Mouse (Mus musculus) neural tube, embryonic 11.5 days (tissue): ENCODE measurements around the gene Tsen2. TPM values are rescaled to one million over a fixed set of nuclear protein-coding genes. Genes with fewer than 3 reads are reported as not detected.

ENCODE experiments used
- ATAC-seq: fragments of 200-750 bp; cut with Nextera tagmentation; 2 replicates; pipeline ENCODE4 v1.8.0; 2017; ENCODE audit warnings: moderate number of reproducible peaks, mild to moderate bottlenecking, moderate TSS enrichment, moderate library complexity; ENCODE audit not compliant: insufficient read depth, low FRiP score, low TSS enrichment
- DNase-seq: peaks from one replicate; pipeline ENCODE4 v3.0.0-alpha.2; 2015; ENCODE audit warnings: low spot score
- H3K27ac ChIP-seq: fragments of 300-500 bp; sonication (generic); 2 replicates; pipeline ENCODE4 v1.5.1; 2014; ENCODE audit warnings: low read depth, mild to moderate bottlenecking, low read length
- H3K27me3 ChIP-seq: fragments of 300-500 bp; sonication (generic); 2 replicates; pipeline ENCODE4 v1.6.1; 2014; ENCODE audit warnings: mild to moderate bottlenecking, low read length, mixed read lengths; ENCODE audit not compliant: control insufficient read depth, insufficient read depth
- H3K36me3 ChIP-seq: fragments of 300-500 bp; sonication (generic); 2 replicates; pipeline ENCODE4 v1.6.1; 2014; ENCODE audit warnings: mild to moderate bottlenecking, low read length, moderate library complexity, mixed read lengths; ENCODE audit not compliant: control insufficient read depth, insufficient read depth
- H3K4me1 ChIP-seq: fragments of 300-500 bp; sonication (generic); 2 replicates; pipeline ENCODE4 v1.6.1; 2014; ENCODE audit warnings: low read length, mixed read lengths; ENCODE audit not compliant: control insufficient read depth, insufficient read depth
- H3K4me2 ChIP-seq: fragments of 300-500 bp; sonication (generic); 2 replicates; pipeline ENCODE4 v1.6.1; 2014; ENCODE audit warnings: low read depth, mild to moderate bottlenecking, moderate library complexity
- H3K4me3 ChIP-seq: fragments of 300-500 bp; sonication (generic); 2 replicates; pipeline ENCODE4 v1.5.1; 2014; ENCODE audit warnings: low read depth, low read length
- H3K9ac ChIP-seq: fragments of 300-500 bp; sonication (generic); 2 replicates; pipeline ENCODE4 v1.6.1; 2014; ENCODE audit warnings: mild to moderate bottlenecking, low read length
- H3K9me3 ChIP-seq: fragments of 300-500 bp; sonication (generic); 2 replicates; pipeline ENCODE4 v1.6.1; 2016; ENCODE audit warnings: low read length; ENCODE audit not compliant: control insufficient read depth
- WGBS: fragments of 180-500 bp; shearing (Covaris S2); extraction: QIAGEN DNeasy Blood & Tissue Kit; methylation state at CpG from one replicate; pipeline ENCODE4 v1.1.7; 2014; 5-methylcytosine and 5-hydroxymethylcytosine counted together
- polyA plus RNA-seq: library from polyadenylated mRNA; unstranded; fragments of >200 nt; fragmentation: Nextera tagmentation; extraction: Ambion mirVana; gene quantifications from 2 replicates; pipeline ENCODE4 v1.2.1, GENCODE M21; 2014

Tsen2 gene
- polyA plus RNA-seq, 1 experiment from 2014 or later: 30.5 TPM

GRCm38 (mm10) chr6:115583430-115584125 is 39.1 kb downstream of the Tsen2 start:
- Histone ChIP-seq H3K36me3 (no peaks in the 10 kb centered on the region), H3K4me2 (no peak overlapping the region), H3K27ac (no peak overlapping the region), H3K9ac (no peak overlapping the region), H3K9me3 (no peaks in the 10 kb centered on the region), H3K27me3 (no peaks in the 10 kb centered on the region), H3K4me3 (no peak overlapping the region), H3K4me1 (no peaks in the 10 kb centered on the region)
- ATAC-seq: no peak
- DNase-seq: no peak
- WGBS: 85% methylated on average over 6 of the region's 6 CpGs

GRCm38 (mm10) chr6:115584176-115584575 is 39.7 kb downstream of the Tsen2 start:
- no peak for DNase-seq
- no peaks in the 10 kb centered on the region for H3K4me1 ChIP-seq
- H3K9ac ChIP-seq: no peak overlapping the region
- H3K36me3 ChIP-seq: no peaks in the 10 kb centered on the region
- H3K4me2 ChIP-seq: no peak overlapping the region
- no peak overlapping the region for H3K27ac ChIP-seq
- no peak for ATAC-seq
- WGBS: 82% methylated on average over 3 of the region's 3 CpGs
- no peaks in the 10 kb centered on the region for H3K27me3 ChIP-seq
- H3K9me3 ChIP-seq: no peaks in the 10 kb centered on the region
- no peak overlapping the region for H3K4me3 ChIP-seq

- Histone ChIP-seq H3K27ac (no peak overlapping the region), H3K4me3 (no peak overlapping the region), H3K36me3 (no peaks in the 10 kb centered on the region), H3K4me2 (no peak overlapping the region), H3K4me1 (no peaks in the 10 kb centered on the region), H3K27me3 (no peaks in the 10 kb centered on the region), H3K9me3 (no peaks in the 10 kb centered on the region), H3K9ac (no peak overlapping the region)
- WGBS: 88% methylated on average over 10 of the region's 10 CpGs
- no peak for ATAC-seq
- DNase-seq: no peak
These were observed 41.9 kb downstream of the Tsen2 start for GRCm38 (mm10) chr6:115586321-115586720.

DNA sequence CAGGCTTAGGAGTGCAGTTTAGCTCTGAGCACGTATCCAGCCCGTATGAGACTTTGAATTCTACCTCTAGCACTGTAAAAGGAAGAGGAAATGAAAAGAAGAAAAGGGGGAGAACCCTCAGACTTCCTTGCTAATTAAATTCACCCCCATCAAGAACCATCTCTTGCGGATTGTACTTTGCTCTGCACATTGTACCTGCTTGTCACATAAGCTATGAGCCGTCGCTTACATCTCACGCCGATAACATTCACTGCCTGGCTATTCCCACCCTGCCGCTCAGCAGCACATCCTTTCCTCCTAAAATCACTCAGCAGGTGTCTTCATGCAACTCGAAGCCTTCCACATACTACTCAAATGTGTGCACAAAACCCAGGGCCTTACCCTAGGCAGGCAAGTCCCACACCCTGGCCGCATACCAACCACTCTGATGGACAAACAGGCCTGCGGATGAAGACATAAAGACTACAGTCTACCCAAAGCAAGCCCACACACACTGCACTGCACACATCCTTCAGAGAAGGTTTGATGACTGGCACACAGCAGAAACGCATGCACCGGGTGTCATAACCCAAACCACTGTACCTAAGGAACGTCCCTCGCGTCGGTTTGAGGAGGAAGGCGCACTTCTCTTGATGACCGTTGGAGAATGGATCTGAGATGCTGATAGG is 47.4 kb downstream of the Tsen2 start:
- no peak overlapping the region for H3K9ac ChIP-seq
- ATAC-seq (no peak), DNase-seq (no peak)
- 89% methylated on average over 19 of the region's 19 CpGs for WGBS
- no peaks in the 10 kb centered on the region for H3K36me3 ChIP-seq
- H3K9me3 ChIP-seq: no peaks in the 10 kb centered on the region
- no peak overlapping the region for H3K4me2 ChIP-seq
- H3K27ac ChIP-seq: no peak overlapping the region
- H3K4me3 ChIP-seq: no peak overlapping the region
- no peaks in the 10 kb centered on the region for H3K27me3 ChIP-seq
- no peaks in the 10 kb centered on the region for H3K4me1 ChIP-seq

DNA sequence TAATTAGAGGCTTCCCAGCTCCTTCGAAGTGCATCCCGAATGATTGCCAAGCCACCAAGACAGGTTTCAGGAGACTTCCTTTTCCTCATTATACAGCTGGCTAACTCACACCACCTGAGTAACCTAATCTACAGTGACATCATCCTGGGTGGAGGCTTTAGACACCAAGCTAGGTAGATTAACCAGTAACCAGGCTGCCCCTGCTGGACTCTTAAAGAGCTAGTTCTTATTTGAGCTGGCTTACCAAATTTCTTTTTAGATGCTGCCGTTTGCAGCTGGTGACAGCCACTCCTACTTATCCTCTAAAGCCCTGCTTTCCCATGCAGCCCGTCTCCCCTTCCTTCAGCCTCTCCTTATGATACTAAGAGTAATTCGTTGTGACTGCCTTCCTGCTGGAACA is 48.0 kb downstream of the Tsen2 start, which contains the start of gene Mkrn2os:
TSS of gene Mkrn2os (minus strand) at position 119 of the 400 bp plus-strand sequence.
- no peak within 1 kb of the TSS for H3K27ac ChIP-seq
- no peak for ATAC-seq
- WGBS: 66% methylated on average over 5 of the region's 5 CpGs

DNA sequence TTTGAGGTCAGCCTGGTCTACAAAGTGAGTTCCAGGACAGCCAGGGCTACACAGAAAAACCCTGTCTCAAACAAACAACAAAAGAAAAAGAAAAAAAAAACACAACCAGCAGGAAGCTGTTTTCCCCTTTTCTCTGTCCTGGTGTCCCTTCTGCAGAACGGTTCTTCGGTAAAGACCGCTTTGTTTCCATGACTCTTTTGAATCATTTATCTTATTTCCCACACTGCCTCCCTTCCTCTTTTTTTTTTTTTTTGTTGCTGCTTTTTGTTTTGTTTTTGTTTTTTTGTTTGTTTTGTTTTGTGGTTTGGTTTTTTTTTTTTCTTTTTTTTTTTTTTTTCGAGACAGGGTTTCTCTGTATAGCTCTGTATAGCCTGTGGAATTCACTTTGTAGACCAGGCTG is 48.8 kb downstream of the Tsen2 start:
- ATAC-seq: no peak
- Histone ChIP-seq H3K4me1 (no peaks in the 10 kb centered on the region), H3K27ac (no peak overlapping the region), H3K4me2 (no peak overlapping the region), H3K4me3 (no peak overlapping the region), H3K9me3 (no peaks in the 10 kb centered on the region), H3K9ac (no peak overlapping the region), H3K27me3 (no peaks in the 10 kb centered on the region), H3K36me3 (no peaks in the 10 kb centered on the region)
- DNase-seq: no peak
- 90% methylated on average over 4 of the region's 4 CpGs for WGBS

More for the DNA sequence above, 48.0 kb downstream of the Tsen2 start, which contains the start of gene Mkrn2os:
- no peaks in the 10 kb centered on the region for H3K9me3 ChIP-seq
- H3K36me3 ChIP-seq: no peaks in the 10 kb centered on the region
- no peak for DNase-seq
- no peaks in the 10 kb centered on the region for H3K4me1 ChIP-seq
- no peak within 1 kb of the TSS for H3K9ac ChIP-seq
- no peak within 1 kb of the TSS for H3K4me2 ChIP-seq
- H3K27me3 ChIP-seq: no peaks in the 10 kb centered on the region
- H3K4me3 ChIP-seq: no peak within 1 kb of the TSS

- ATAC-seq (no peak), DNase-seq (no peak)
- no peak overlapping the region for H3K4me3 ChIP-seq
- 77% methylated on average over 3 of the region's 3 CpGs for WGBS
- H3K4me1 ChIP-seq: no peaks in the 10 kb centered on the region
- no peaks in the 10 kb centered on the region for H3K27me3 ChIP-seq
- H3K9me3 ChIP-seq: no peaks in the 10 kb centered on the region
- H3K9ac ChIP-seq: no peak overlapping the region
- H3K4me2 ChIP-seq: no peak overlapping the region
- H3K36me3 ChIP-seq: no peaks in the 10 kb centered on the region
- H3K27ac ChIP-seq: no peak overlapping the region
These were observed 50.0 kb downstream of the Tsen2 start for GRCm38 (mm10) chr6:115594463-115594862.

DNA sequence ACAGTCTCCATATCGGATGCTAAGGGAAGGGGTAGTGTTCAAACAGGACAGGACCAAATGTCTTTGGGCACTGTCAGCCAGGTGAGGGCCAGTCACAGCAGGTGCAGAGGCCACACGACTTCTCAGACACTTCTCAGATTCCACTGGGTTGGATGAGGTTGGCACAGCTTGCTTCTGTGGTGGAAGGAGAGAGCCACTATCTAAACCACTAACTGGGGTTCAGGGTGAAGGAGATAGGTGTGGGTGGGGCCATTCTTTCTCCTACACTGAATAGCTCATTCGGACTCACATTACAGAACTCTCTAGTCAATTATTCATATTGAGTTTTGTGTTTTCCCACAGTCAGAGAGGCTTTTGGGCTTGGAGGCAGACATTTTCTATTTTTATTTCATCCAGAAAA is 51.2 kb downstream of the Tsen2 start:
- ATAC-seq (no peak), DNase-seq (no peak)
- 70% methylated on average over 3 of the region's 3 CpGs for WGBS
- Histone ChIP-seq H3K36me3 (no peaks in the 10 kb centered on the region), H3K27me3 (no peaks in the 10 kb centered on the region), H3K27ac (no peak overlapping the region), H3K9me3 (no peaks in the 10 kb centered on the region), H3K4me3 (no peak overlapping the region), H3K4me2 (no peak overlapping the region), H3K9ac (no peak overlapping the region), H3K4me1 (no peaks in the 10 kb centered on the region)

DNA sequence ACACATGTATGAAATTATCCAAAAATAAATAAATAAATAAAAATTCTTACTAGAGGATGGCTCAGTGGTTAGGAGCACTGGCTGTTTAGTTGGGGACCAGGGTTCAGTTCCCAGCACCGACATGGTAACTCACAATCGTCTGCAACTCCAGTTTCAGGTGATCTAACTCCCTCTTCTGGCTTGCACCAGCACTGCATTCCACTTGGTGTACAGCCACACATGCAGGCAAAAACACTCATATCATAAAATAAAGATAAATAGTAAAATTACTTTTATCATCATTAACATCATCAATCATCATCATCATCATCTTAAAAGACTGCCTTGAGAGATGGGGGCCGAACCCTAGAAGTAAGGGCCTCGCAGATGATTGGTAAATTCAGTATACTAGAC is 56.9 kb downstream of the Tsen2 start:
- Histone ChIP-seq H3K4me3 (peak overlapping the region; percentile 89; the same call in 1 of the 2 replicates), H3K4me2 (peak overlapping the region; percentile 65), H3K27me3 (no peaks in the 10 kb centered on the region), H3K4me1 (peaks cover 3% of the 10 kb centered on the region), H3K27ac (no peak overlapping the region), H3K36me3 (no peaks in the 10 kb centered on the region), H3K9me3 (no peaks in the 10 kb centered on the region), H3K9ac (no peak overlapping the region; the same call in 1 of the 2 replicates)
- DNase-seq (no peak), ATAC-seq (peak; percentile 2; the same call in 1 of the 2 replicates)
- WGBS: 64% methylated on average over 4 of the region's 4 CpGs
